Mouse (Mus musculus) cerebellum, adult 11-12 months (tissue): ENCODE data around the gene Adamts16.
A peak's percentile ranks its signal among the peaks of the same experiment; 100 is the strongest.

Source experiments
- DNase-seq: peaks from one replicate; pipeline ENCODE4 v3.0.0; 2022

The Adamts16 gene

DNA sequence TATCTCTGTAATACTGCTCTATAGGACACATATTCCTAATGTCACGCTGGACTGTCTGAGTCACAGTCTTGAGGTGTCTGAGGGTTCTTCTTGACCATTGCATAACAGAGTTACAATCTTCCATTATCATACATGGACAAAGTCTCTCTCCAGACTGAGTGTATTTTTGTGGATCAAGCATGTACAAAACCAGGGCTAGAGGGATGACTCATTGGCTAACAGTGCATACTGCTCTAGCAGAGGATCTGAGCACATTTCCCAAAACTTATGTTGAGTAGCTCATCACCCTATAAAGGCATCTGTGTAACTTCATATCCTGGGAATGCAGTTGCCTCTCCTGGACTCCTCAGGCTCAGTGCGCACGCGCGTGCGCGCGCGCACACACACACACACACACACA lies 81.4 kb downstream of the Adamts16 start:
- DNase-seq, result no peak

DNA sequence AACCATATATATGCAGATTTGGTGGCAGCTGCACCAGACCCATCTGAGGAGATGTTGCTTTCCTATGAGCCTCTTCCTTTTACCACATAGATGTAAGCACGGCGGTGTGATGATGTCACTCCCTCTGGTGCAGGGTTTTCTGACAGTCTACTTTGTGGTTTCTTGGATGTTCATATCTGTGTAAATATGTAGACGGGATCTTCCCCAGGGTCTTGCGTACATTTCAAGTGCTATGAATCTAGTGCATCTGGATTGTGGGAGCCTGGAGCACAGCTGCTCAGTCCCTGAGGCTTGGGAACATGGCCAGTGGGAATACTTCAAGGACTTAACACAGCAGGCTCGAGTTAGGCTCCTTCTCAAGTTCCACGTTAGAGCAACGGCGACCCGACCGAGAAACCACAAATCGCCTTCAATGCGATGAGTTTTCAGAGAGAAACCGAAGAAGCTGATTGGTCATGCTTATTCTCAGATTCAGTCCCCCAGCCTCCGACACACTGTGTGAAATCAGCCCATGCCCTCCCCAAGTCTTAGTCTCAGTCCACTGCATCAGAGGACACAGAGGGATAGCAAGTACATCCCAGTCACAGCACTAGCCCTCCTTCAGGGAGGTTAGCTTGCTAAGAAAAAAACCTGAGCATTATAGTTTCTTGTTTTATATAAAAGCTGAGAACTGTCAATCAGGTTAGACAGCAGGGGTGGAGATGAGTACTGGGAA lies 95.2 kb downstream of the Adamts16 start:
- no peak for DNase-seq

DNA sequence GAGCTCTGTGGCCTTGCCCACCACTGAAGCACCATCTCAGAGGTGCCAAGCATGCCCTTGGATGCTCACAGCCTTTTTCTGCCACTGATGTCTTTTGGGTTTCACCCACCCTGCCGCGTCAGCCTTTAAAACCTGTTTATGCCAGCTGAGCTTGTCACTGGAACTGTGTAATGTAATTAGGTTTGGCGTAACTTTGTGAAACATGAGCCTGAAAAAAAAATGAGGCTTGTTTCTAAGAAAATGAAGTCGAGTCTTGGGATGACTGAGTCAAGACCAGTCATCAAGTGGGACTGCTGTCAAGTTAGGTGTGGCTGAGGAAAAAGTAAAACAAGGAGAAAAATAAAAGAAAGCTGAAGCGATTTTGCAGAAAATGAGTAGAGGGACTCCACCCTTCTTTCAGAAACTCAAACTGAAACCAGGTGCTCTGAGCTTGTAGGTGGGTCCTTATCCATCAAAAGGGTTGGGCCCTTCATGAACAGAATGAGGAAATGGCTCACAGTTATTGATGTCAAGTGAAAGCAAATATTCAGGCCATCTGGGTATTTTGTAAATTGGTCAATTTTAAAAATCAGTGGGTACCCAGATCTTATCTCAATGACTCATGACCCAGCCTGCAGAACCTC lies 97.1 kb downstream of the Adamts16 start:
- no peak for DNase-seq

DNA sequence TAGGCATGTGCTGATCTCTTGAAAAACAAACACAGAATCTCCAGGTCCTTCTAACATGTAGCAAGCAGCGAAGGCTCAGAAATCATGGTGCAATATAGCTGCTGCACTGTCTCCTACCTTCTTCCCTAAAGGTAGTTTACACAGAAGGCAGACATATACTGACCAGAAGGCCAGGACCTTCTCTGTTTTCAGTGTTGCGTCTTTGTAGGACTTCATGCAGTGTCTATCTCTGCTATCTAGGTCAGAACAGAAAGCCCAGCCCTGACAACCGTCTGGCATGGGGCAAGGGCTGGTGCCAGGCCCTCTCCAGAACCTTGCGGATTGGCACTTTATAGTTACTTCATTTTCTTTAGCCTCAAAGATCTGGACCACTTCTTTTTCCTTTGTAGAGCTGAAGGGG lies 98.9 kb downstream of the Adamts16 start:
- no peak for DNase-seq

DNA sequence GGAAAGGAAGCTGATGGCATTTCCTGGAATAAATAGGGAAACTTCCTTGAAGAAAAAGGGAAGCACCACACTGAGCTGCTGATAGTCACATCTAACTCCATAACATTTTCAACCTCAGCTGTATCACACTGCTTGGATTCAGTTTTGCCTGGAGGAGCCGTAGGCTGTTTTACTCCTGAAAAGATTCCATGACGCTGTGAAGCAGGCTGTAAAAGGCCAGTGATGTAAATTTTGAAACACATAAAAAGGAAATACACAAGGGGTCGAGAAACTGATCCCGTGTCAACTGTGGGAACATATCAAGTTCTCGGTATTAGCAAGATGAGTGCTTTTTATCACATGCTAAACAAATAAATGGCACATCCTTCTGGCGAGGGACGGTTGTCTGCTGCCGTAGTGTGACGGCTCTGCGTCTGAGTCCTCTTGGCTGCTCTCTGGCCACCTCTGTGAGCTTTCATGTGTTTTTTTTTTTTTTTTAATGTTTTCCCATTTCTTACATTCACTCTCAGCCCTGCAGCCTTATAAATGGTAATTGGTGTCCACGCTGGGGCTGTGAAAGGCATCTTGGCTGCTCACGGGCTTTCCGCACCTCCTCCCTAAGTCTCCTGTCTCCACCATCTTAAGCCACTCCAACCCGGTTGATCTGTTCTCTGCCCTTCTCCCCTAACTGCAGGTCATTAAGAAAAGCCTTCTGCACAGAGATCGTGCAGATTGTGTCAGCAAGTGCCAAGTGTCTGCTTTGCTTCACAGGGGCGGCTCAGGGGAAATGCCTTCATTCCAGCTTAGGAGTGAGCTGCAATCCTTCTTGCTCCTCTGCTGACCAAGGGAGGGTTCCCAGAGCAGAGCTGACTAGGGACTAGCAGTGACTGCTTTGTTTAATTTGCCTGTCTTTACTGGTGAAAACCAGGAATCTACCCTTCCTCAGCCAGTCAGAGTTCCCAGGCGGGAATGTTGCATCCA lies 101.0 kb downstream of the Adamts16 start:
- no peak for DNase-seq

DNA sequence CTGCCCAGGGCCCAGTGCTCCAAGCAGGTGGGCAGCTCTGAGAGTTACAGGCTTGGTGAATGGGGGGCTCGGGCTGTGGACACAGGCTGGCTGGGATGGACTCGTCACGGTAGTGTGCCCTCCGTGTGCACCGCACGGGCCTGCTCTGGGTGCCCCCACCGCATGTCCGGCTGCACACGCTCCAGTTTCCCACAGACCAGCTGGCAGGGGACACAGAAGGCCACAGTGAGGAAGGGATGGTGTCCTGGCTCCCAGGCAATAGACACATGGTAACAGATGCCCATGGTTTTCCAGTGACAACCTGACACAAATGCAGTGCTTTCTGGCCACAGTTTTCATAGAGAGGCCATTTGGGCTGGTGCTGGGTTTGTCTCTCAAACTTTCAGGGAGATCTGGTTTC lies 102.8 kb downstream of the Adamts16 start:
- DNase-seq, result peak; percentile 32

DNA sequence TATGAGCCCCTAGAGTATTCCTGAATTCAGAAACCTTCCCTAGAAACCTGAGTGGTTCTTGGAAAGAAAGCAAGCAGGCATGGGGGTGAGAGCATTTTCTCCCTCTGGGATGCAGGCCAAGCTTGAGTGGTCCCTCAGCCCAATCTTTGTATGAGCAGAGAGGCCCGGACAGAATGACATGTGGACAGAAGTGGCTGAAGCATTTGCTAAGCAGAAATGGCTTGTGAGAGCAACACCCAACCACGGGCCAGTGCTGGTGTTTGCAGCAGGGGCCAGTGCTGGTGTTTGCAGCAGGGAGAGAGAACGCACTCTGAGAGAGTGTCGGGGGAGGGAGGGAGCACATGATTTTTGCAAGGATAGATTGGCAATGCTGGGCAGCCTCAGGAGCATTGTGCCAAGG lies 105.2 kb downstream of the Adamts16 start:
- no peak for DNase-seq

DNA sequence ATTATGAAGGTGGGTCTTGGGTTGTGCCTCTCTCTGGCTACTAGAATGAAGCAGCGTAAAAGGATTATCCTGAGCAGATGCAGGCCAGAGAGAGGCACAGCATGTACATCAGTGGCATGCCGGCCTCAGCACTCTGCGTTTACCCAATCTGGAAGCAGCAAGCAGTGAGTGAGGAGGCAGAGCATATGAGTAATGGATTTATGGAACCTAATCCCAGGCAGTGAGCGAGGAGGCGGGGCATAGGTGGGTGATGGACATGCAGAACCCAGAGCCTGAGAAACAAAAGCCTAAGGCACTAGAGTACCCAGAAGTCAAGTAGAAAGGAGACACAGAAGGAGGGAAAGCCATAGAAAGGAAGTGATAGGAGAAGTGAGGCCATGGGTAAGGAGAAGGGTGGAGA lies 107.0 kb downstream of the Adamts16 start:
- DNase-seq, result no peak

DNA sequence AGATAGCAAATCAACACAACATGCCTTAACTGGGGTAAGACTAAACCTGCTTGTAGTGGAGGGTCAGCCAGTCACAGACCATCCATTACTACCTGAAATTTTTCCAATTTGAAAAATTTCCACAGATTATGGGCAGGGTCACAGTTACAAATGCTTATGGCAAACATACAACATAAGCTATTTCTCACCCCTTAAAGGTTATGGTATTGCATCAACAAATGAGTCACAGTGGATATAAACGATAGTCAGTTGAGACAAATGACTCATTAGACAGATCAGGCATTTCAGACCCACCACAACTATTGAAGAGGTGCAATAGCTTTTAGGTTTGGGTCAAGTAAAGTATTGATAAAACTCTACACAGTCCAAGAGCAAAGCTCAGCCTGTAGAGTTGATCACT lies 107.7 kb downstream of the Adamts16 start:
- DNase-seq, result no peak

DNA sequence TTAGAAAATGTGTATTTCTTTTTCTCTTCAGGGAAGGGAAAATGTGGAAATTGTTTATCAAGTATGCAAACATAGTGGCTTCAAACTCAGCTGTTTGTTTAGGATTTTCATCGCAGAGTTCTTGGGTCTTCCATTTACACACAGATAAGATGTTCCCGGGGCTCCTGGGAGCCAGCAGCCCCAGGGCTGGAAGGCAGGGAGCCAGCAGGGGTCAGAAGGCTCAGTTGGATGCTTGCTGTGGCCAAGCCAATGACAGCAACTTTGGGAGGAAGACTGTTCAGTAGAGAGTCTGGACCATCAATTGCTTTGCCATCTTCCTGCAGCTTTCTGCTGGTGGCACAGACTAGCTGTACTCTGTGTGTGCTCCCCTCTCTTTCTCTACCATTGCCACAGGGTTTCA lies 108.4 kb downstream of the Adamts16 start:
- no peak for DNase-seq

DNA sequence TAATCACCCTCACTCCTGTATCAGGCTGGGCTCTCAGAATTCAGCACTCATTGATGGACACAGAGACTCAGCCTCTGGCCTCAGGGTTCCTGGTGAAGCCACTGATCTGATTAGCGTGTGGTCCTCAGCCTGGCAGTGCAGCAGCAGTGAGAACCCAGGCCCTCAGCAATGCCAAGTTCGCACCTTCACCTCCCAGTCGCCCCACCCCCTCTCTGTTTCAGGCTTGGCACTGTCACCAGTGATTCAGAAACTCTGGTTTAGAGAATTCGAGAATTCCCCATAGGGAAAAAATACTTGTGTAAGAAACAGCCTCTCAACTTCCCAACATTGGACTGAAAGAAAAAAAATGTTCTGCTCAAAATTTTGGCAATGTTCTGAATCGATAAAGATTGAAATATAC lies 108.8 kb downstream of the Adamts16 start:
- no peak for DNase-seq

DNA sequence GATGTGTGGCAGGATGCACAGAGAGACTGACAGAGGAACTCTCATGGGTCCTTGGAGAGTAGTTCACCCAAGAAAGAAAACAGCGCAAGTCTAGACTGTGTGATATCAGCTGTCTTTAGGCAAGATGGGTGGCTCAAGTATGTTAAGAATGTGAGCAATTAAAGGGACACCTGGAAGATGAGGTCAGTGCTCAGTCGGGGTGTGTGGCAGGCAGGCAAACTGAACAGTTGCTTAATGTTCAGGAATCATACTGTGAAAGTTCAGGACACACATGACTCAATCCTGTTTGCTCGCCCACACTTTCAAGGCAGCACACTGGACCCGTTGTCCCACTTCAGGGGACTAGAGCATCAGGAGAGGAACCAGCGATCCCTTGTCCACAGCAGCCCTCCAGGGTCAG lies 110.3 kb downstream of the Adamts16 start:
- no peak for DNase-seq

DNA sequence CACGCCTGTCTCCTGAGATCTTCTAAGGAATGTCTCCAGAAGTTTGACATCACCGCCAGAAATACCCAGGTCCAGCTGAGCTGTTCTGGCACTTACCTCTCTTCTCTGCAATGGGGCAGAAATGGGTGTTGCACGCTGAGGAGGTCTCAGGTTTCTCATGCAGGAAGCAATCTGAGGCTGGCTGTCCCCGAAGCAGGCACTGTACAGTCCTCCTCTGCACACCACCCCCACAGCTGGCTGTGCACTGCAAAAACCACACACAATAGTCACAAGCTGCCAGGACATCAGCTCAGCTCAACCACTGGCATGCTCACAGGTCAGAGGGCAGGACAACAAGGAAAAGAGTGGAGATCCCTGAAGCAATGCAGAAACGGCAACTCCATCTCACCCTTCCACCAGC lies 111.6 kb downstream of the Adamts16 start:
- DNase-seq, result no peak

DNA sequence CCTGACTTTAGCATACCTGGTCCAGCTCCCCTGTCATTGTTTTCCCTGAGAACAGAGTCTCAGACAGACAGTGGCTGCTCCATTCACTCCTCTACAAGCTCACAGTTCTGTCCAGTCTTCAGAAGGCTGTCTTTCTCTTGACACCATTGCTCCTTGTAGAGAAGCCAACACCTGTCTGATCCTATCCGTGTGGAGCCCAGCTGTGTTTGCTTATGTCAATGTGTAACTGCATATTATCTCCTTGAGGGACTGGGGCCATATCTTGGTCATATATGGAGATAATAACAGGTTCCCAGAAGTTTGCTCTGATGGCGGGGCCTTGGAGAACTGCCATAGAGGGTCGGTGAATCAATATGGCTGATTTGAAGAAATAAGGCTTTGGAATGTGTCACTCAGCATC lies 115.4 kb downstream of the Adamts16 start:
- DNase-seq, result no peak

DNA sequence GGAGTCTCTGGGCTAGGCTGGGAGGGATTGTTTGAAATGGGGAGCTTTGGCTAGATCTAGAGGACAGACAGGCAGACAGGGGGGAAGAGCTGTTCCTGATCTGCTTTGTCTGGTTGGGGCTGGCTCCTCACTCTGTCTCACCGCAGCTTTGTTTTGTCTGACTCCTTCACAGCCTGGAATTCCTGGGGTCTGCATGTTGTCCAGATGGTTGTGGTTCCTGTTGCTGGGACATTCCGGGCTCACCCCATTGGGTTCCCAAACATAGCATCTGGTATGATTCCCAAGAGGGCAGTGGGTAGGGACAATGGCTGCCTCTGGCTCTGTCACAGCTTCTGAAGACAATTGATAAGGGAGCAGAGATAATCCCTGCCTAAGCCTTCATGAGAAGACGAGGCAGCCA lies 117.0 kb downstream of the Adamts16 start:
- DNase-seq, result no peak

DNA sequence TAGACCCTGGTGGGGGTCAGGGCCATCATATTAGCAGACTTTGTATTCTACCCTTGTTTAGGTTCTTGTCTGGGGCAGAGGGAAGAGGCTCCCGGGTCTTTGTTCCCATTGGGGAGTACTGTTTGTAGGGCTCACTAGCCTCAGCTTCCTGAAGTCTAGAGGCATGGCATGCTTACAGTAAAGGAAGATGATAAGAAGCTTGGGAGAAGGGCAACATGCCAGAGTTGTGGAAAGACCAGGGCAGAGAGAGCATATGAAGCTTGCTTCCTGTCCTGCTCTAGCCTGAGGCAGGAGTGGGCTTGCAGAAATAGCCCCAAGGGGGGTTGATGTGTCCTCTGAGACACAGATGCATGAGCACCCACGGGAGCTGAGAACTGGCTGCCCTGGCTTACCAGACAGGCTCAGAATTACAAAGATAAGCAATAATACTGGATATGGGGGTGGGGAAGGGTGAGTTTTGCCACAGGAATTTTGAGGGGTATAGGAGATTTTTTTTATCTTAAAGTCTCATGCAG lies 117.4 kb downstream of the Adamts16 start:
- no peak for DNase-seq

DNA sequence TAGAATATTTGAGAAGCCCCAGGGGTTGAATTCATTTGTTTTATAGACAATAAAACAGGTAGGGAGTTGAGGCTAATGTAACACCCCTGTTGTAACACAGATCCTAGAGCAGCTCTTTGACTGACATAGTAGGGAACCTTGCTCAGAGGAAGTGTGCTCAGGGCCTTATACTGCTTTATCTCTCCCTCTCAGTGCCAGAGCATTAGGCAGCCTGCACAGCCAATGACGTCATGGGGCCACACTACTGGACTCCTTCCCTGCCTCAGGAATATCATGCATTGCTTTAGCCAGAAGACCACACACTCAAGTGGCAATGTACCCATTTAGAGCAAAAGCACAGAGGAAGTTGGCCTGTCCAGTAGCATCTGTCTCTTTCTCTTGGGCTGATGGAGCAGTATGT lies 121.6 kb downstream of the Adamts16 start:
- no peak for DNase-seq

DNA sequence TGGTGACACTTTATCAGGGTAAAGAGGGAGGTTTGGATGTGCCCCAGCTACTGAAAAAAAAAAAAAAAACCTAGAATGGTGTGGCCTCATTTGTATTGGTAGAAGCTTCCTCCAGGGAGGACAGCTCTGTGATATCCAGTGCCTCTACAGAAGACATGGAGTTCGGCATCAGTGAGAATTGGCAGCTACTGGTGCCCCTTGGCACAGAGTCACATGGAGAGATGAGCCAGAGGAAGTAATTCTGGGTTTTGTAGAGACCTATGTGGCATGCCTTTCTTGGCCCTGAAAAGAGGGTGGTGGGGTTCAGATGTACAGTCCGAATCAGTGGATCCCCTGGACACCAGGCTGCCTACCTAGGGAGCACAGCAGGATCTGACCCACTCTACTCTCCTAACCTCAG lies 122.8 kb downstream of the Adamts16 start:
- DNase-seq, result no peak

DNA sequence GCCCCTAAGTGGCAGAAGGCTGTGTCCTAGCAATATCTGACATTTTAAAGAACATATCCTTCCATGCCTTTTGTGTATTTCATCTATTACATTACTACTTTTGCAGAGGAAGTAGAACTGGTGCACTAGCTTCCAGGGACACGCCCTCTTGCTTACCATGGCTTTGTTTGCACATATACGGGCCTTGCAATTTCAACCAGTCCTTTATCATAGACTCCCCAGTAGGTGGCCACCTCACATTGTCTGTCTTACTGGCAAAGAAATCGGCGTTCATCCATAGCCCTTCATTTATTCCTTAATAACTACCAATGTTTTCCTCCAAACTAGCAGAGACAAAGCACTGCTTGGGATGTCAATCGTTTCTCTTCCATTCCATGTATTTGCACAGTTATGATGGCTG lies 125.6 kb downstream of the Adamts16 start:
- DNase-seq, result no peak

DNA sequence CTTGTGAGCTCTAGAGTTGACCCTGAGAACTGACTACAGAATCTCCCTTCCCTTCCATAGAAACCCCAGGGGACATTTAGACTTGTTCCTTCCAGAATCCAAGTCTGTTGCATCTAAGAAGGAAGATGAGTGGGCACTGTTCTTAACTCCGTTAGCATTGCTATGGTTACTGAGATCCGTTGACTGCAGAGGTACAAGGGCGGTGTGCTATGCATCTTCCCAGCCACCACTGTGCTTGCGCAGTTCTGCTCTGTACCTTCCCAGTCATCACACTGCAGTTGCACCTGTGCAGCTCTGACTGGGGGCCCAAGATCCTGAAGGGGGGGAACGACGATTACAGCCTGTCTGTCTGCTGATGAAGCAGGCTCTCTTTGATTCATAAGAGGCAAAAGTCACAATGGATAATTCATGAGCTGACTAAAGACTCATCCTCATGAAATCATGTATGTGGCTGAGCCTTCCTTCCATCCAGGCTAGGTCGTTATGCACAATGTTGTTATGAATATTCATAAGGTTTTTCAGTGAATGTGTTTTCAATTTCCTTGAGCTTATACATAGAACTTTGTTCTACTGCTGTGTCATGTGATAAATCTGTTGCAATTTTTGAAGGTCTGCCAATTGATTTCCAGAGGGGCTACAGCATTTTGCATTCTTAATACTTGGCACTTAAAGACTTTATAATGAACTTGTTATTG lies 127.4 kb downstream of the Adamts16 start:
- no peak for DNase-seq

DNA sequence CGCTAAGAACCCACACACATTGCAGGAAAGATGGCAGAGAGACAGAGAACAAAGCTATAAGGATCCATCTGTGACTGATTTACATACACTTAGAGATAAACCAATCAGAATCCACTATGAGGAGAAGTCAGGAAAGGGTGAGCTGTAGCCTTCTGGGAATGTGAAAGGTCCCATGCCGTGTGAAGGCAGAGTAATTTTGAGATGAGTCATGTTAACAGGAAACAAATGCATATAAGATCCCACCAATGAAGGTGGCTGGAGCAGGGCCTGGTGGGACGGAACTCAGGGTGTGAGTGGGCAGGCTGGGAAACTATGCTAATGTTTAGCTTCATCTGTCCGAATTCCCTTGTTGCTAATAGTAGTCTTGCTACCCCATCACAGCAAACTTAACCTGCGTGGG lies 128.3 kb downstream of the Adamts16 start:
- no peak for DNase-seq

DNA sequence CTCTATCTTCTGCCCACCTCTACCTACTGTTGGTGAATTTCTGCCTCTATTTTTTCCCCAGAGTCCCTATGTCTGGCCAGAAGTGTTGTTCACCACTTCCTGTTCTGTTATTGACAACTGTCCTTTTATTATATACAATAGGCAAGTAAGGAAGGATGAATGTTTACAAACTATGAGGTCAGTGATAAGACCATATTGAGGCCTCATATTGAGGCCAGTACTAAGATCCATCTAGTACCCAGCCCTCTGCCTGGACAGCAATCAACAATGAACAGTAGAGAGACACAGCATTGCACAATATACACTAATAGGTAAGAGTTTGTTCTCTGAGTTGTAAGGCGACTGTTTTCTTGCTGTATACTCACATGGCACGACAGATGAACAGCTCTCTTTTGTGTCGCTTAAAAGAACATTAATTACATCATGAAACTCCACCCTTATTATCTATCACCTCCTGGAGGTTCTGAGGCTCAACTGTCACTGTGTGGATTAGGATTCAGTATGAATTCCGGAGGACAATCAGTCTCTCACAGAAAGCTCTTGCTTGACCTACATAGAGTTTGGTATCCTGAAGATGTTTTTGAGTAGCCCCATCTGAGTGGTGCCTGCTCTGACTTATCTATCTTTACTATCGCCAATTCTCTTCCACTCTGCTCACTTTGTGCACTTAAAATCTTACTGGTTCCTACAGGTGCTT lies 134.3 kb downstream of the Adamts16 start:
- DNase-seq, result no peak
